Comparison of ENCODE assay signal across 25 mouse cellular contexts in genomic region chr16:97401741-97402140, GRCm38 (mm10). TPM values are rescaled to one million over a fixed set of nuclear protein-coding genes. Genes with fewer than 3 reads are reported as not detected.
DNase-seq lines count a peak whose midpoint lies in the region; ATAC-seq and TF ChIP-seq lines count a peak whose summit lies in the region.
"Had no signal": no experiment of that assay in that cellular context is flagged by ENCODE, and none has a peak within 500 bp of the region (broad histone marks: within the 10 kb centered on the region; RNA-seq: fewer than 3 reads in every experiment).

No protein-coding gene starts in this region.

- H3K9me3 ChIP-seq in kidney, postnatal 0 days (replicated peaks; ENCODE audit: low read length): no peaks in the 10 kb centered on the region
- no peaks in the 10 kb centered on the region for H3K9me3 ChIP-seq in stomach, postnatal 0 days (ENCODE audit: control insufficient read depth, low read length)
- no peaks in the 10 kb centered on the region for H3K9me3 ChIP-seq in embryonic facial prominence, embryonic 10.5 days
- H3K9me3 ChIP-seq: embryonic facial prominence, embryonic 15.5 days; G1E; heart, embryonic 12.5 days; limb, embryonic 13.5 days; liver, embryonic 13.5 days; megakaryocyte, embryonic 14.5 days had no signal

- H3K27ac ChIP-seq in kidney, postnatal 0 days: no peak overlapping the region
- H3K27ac ChIP-seq in stomach, postnatal 0 days (replicated peaks): peak overlapping the region; percentile 85
- H3K27ac ChIP-seq in embryonic facial prominence, embryonic 10.5 days (replicated peaks): no peak overlapping the region; the same call in 1 of the 2 replicates
- H3K27ac ChIP-seq: embryonic facial prominence, embryonic 15.5 days; hindbrain, postnatal 0 days; limb, embryonic 13.5 days; liver, embryonic 13.5 days had no signal

- ATAC-seq in kidney, postnatal 0 days (replicated peaks; ENCODE audit: low FRiP score, low read depth): no peak
- peak; percentile 88 for ATAC-seq in stomach, postnatal 0 days (ENCODE audit: low FRiP score, low TSS enrichment)
- ATAC-seq: forebrain, embryonic 16.5 days; hindbrain, postnatal 0 days had no signal

- H3K4me2 ChIP-seq in kidney, postnatal 0 days (ENCODE audit: low read length): no peak overlapping the region
- H3K4me2 ChIP-seq in stomach, postnatal 0 days (replicated peaks; ENCODE audit: low read depth): no peak overlapping the region
- H3K4me2 ChIP-seq: embryonic facial prominence, embryonic 15.5 days; heart, embryonic 12.5 days; limb, embryonic 13.5 days; liver, embryonic 13.5 days; lung, embryonic 14.5 days had no signal

- TF ChIP-seq EP300 in stomach, postnatal 0 days (optimal IDR thresholded peaks at IDR 0.05): no peak

- H3K9ac ChIP-seq in kidney, postnatal 0 days (ENCODE audit: low read depth, low read length): no peak overlapping the region
- H3K9ac ChIP-seq in stomach, postnatal 0 days (ENCODE audit: low read length): no peak overlapping the region
- H3K9ac ChIP-seq: embryonic facial prominence, embryonic 15.5 days; heart, embryonic 12.5 days; limb, embryonic 13.5 days; liver, embryonic 13.5 days; lung, embryonic 14.5 days had no signal

- peak; percentile 1 for DNase-seq in kidney, postnatal 0 days (ENCODE audit: low spot score)
- DNase-seq in kidney, postnatal 10 days: no peak
- DNase-seq in CD4-positive helper T cell, adult 2 months (ENCODE audit: low read depth, low spot score): peak; percentile 77
- peak; percentile 69 for DNase-seq in induced T-regulatory cell, adult 2 months (ENCODE audit: low read depth)
- peak; percentile 60 for DNase-seq in stomach, postnatal 0 days (ENCODE audit: low spot score)
- DNase-seq in embryonic facial prominence, embryonic 10.5 days (ENCODE audit: low spot score): no peak
- DNase-seq in urinary bladder, postnatal 14 days (ENCODE audit: low spot score): no peak
- DNase-seq: adrenal gland, adult 8-10 months; cerebellum, adult 2 months; gastrocnemius, postnatal 14 days; heart, adult 18-20 months; heart, postnatal 14 days; kidney, adult 8-10 months; kidney, postnatal 36 days; liver, embryonic 13.5 days; lung, embryonic 14.5 days; lung, postnatal 36 days; thymus, postnatal 14 days had no signal

- no peak overlapping the region for H3K4me3 ChIP-seq in kidney, postnatal 0 days (replicated peaks; ENCODE audit: low read depth, low read length)
- H3K4me3 ChIP-seq in stomach, postnatal 0 days (ENCODE audit: low read depth, low read length): no peak overlapping the region
- no peak overlapping the region for H3K4me3 ChIP-seq in embryonic facial prominence, embryonic 10.5 days
- H3K4me3 ChIP-seq: embryonic facial prominence, embryonic 15.5 days; heart, embryonic 12.5 days; limb, embryonic 13.5 days; liver, embryonic 13.5 days; megakaryocyte, embryonic 14.5 days had no signal

- H3K4me1 ChIP-seq in kidney, postnatal 0 days (replicated peaks; ENCODE audit: insufficient read depth, low read length): no peaks in the 10 kb centered on the region
- no peaks in the 10 kb centered on the region for H3K4me1 ChIP-seq in stomach, postnatal 0 days (replicated peaks; ENCODE audit: control insufficient read depth, insufficient read depth)
- no peaks in the 10 kb centered on the region for H3K4me1 ChIP-seq in embryonic facial prominence, embryonic 10.5 days
- H3K4me1 ChIP-seq: embryonic facial prominence, embryonic 15.5 days; limb, embryonic 13.5 days; liver, embryonic 13.5 days had no signal

- no peak for TF ChIP-seq CTCF in kidney, postnatal 0 days (IDR thresholded peaks at IDR 0.05; ENCODE audit: low read depth)
- TF ChIP-seq CTCF in stomach, postnatal 0 days (IDR thresholded peaks at IDR 0.05; ENCODE audit: low read depth): no peak

- H3K36me3 ChIP-seq in kidney, postnatal 0 days (ENCODE audit: insufficient read depth, low read length): no peaks in the 10 kb centered on the region
- H3K36me3 ChIP-seq in stomach, postnatal 0 days (ENCODE audit: control insufficient read depth, insufficient read depth, low read length): no peaks in the 10 kb centered on the region
- no peaks in the 10 kb centered on the region for H3K36me3 ChIP-seq in embryonic facial prominence, embryonic 10.5 days (replicated peaks)
- H3K36me3 ChIP-seq: embryonic facial prominence, embryonic 15.5 days; G1E; heart, embryonic 12.5 days; limb, embryonic 13.5 days; liver, embryonic 13.5 days had no signal

- H3K27me3 ChIP-seq in kidney, postnatal 0 days (ENCODE audit: insufficient read depth, low read length): no peaks in the 10 kb centered on the region
- no peaks in the 10 kb centered on the region for H3K27me3 ChIP-seq in stomach, postnatal 0 days (ENCODE audit: control insufficient read depth, insufficient read depth, low read length)
- H3K27me3 ChIP-seq in embryonic facial prominence, embryonic 10.5 days (replicated peaks; ENCODE audit: low read depth, poor library complexity, severe bottlenecking): no peaks in the 10 kb centered on the region
- H3K27me3 ChIP-seq: embryonic facial prominence, embryonic 15.5 days; heart, embryonic 12.5 days; limb, embryonic 13.5 days; liver, embryonic 13.5 days had no signal

RNA-seq across cellular contexts. Expression of gene Bace2, which starts 45.2 kb away (rescaled TPM):
- polyA plus RNA-seq in kidney, postnatal 0 days (2015; fragmentation: Nextera tagmentation; extraction: Ambion mirVana): 8.2 and 11.2 TPM in 2 replicates
- 205 and 216 TPM in 2 replicates for polyA plus RNA-seq in stomach, postnatal 0 days (2015; fragmentation: Nextera tagmentation; extraction: Ambion mirVana)
- 1.2 and 2.8 TPM in 2 replicates for polyA plus RNA-seq in embryonic facial prominence, embryonic 10.5 days (2016; fragmentation: Nextera tagmentation; extraction: Ambion mirVana)
- polyA plus RNA-seq: G1E had no signal

Comparison
In these comparisons a context has a peak if more than half of its experiments do, and no peak if none do; other contexts are left out.
1. DNase-seq: peak in kidney, postnatal 0 days (single experiment), CD4-positive helper T cell, adult 2 months (single experiment), induced T-regulatory cell, adult 2 months (single experiment) and stomach, postnatal 0 days (single experiment); none in kidney, postnatal 10 days (single experiment), embryonic facial prominence, embryonic 10.5 days (single experiment) and urinary bladder, postnatal 14 days (single experiment).
2. RNA of gene Bace2, which starts 45.2 kb away (polyA plus RNA-seq): 205 to 216 TPM in stomach, postnatal 0 days; 8.2 to 11.2 TPM in kidney, postnatal 0 days and 1.2 to 2.8 TPM in embryonic facial prominence, embryonic 10.5 days; every median in the first group is over 10 times any median in the second.